Mouse (Mus musculus): ENCODE measurements around the gene Anxa3.

The Anxa3 gene

DNA sequence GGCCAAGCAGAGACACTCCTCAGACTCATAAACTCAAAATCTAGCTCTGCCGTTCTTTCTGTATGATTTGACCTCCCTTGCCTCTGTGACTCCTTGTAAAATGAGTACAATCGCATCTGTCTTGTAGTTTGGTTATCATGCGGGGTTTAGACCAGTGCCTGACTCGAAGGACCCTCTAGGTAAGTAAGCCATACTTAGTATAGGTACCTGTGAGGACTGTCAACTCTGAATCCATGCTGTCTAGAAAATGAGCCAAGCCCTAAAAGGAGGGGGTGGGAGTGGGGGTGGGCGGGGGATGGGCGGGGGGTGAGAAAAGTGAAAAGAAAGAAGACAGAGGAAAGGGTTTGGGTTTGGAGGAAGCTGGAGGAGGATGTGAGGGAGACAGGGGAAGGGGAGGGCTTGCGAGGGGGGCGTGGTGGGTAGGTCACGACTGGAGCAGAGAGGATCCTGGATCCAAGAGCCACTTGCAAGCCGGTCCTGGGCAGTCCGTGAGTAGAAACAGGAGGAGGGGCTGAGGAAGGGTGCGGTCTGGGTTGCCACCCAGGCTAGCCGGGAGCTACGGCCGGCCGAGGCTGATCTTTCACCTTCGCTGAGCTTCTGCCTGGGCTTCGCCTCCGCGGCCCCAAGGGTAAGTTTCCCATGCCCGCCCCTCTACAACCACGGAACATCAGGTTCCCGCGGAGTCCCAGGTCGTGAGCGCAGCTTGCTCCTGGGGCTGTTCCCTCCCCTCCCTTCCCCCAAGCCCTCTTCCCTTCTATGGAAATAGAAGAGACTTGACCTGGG, at the start of gene Anxa3:
Gene Anxa3, plus strand, starts transcription at position 404 of the 783 bp plus-strand sequence.
- in situ Hi-C loops (cut with MboI; ENCODE audit: low pct_unique_long_range_greater_than_20kb in 1 of 2, low sequenced_read_pairs in 2 of 2, unreplicated experiment in 1 of 2): no loop called here

- in situ Hi-C loops (cut with MboI; ENCODE audit: low pct_unique_long_range_greater_than_20kb in 1 of 2, low sequenced_read_pairs in 2 of 2, unreplicated experiment in 1 of 2): no loop called here
Measured at GRCm38 (mm10) chr5:96747195-96747984, 45.7 kb upstream of the Anxa3 start.

DNA sequence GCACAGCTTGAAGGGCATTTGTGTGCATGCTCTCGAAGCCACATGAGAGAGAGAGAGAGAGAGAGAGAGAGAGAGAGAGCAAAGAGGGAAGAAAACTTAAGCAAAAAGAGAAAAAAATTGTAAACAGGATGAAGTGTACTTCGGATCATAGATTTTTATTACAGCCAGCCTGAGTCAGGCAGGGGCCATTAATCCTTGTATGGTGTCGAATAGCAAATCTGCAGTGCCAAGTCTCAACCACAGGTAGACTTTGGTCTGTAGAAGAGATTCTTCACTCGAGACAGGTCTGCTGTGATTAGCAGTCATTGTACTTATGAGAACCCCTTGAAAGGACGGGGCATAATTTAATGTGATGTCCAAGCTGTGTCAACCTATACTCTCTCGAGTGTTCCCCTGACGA, 35.5 kb upstream of the Anxa3 start:
- in situ Hi-C loops (cut with MboI; ENCODE audit: low pct_unique_long_range_greater_than_20kb in 1 of 2, low sequenced_read_pairs in 2 of 2, unreplicated experiment in 1 of 2): no loop called here

DNA sequence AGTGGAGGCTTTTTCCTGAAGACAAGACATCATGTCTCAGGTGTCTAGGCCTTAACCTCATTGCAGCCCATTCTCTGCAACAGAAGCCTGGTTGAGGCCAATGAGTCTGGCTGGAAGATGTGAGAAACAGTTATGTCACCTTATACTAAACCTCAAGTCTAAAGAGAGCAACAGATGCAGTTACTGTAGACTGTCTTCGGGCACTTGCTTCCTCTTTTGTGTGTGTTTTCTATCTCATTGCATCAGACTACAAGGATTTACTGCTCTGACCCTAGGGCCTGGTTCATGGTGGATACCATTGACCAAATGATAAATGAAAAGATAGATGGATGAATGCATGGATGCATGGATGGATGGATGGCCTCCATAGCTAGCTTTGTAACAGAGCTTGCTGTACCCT, 31.1 kb upstream of the Anxa3 start:
- in situ Hi-C loops (cut with MboI; ENCODE audit: low pct_unique_long_range_greater_than_20kb in 1 of 2, low sequenced_read_pairs in 2 of 2, unreplicated experiment in 1 of 2): no loop called here

DNA sequence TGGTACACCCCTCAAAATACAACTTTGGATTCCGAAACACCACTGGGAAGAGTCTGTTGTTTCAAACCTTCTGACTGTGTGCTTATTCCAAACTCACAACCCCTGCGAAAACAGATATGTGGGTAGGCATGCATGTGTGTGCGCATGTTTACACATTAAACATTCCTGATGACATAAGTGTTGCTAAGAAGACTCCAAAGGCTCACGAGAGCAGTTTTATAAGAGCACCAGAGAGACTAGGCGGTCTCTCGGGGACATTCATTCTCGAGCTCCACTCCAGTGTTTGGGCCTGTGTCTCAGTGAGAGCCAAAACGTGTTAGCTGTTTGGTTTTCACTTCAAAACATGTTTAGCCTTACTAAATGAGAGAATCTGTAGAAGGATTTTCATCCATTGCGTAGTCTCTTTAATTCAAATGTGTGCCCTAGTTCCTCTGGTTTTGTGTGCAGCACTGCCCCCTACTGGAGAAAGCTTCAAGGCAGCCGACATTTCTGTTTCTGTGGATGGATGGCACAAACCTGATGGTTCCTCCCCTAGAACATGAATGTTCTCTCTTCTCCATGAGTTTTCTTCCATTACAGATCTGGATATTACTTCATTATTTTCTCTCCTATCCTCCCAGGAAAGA, 24.2 kb upstream of the Anxa3 start:
- in situ Hi-C loops (cut with MboI; ENCODE audit: low pct_unique_long_range_greater_than_20kb in 1 of 2, low sequenced_read_pairs in 2 of 2, unreplicated experiment in 1 of 2): no loop called here

- in situ Hi-C loops (cut with MboI; ENCODE audit: low pct_unique_long_range_greater_than_20kb in 1 of 2, low sequenced_read_pairs in 2 of 2, unreplicated experiment in 1 of 2): no loop called here
Measured at GRCm38 (mm10) chr5:96783506-96784288, 9.4 kb upstream of the Anxa3 start.

- in situ Hi-C loops (cut with MboI; ENCODE audit: low pct_unique_long_range_greater_than_20kb in 1 of 2, low sequenced_read_pairs in 2 of 2, unreplicated experiment in 1 of 2): no loop called here
Measured at GRCm38 (mm10) chr5:96785096-96785495, 8.0 kb upstream of the Anxa3 start.

DNA sequence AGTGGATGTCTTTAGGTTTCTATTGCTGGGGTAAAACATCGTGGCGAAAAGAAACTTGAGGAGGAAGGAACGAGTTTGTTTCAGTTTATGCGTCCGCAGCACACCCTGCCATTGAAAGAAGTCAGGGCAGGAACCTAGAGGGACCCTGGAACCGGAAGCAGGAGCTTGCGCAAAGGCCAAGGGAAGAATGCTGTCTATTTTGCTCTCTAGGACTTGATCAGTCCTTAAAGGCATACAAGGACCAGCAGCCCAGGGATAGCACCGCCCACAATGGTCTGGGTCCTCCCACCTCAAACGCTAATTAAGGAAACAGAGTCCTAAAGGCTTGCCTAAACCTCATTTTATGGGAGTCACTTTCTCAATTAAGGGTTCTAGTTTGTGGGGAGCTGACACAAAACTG, 717 bp upstream of the Anxa3 start:
- in situ Hi-C loops (cut with MboI; ENCODE audit: low pct_unique_long_range_greater_than_20kb in 1 of 2, low sequenced_read_pairs in 2 of 2, unreplicated experiment in 1 of 2): no loop called here

- in situ Hi-C loops (cut with MboI; ENCODE audit: low pct_unique_long_range_greater_than_20kb in 1 of 2, low sequenced_read_pairs in 2 of 2, unreplicated experiment in 1 of 2): no loop called here
Measured at GRCm38 (mm10) chr5:96793953-96794635, 955 bp downstream of the Anxa3 start.

- in situ Hi-C loops (cut with MboI; ENCODE audit: low pct_unique_long_range_greater_than_20kb in 1 of 2, low sequenced_read_pairs in 2 of 2, unreplicated experiment in 1 of 2): no loop called here
Measured at GRCm38 (mm10) chr5:96795752-96796151, 2.6 kb downstream of the Anxa3 start.

DNA sequence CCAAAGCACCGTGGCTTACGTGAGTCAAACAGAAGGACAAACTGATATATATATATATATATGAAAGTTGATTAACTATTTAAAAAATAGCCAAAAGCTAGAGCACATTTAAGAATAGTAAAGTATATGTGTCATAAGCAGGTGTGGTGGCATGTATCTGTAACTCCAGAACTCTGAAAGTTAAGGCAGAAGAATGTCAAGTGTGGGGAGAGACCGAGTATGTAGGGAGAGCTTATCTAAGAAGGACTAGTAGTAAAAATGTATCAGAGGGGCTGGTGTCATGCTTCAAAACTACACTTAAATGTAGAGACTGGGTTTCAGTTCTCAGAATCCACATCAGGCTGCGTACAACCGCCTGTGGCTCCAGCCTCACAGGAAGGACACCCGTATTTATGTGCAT, 4.3 kb downstream of the Anxa3 start:
- in situ Hi-C loops (cut with MboI; ENCODE audit: low pct_unique_long_range_greater_than_20kb in 1 of 2, low sequenced_read_pairs in 2 of 2, unreplicated experiment in 1 of 2): no loop called here

- in situ Hi-C loops (cut with MboI; ENCODE audit: low pct_unique_long_range_greater_than_20kb in 1 of 2, low sequenced_read_pairs in 2 of 2, unreplicated experiment in 1 of 2): no loop called here
Measured at GRCm38 (mm10) chr5:96799165-96799564, 6.0 kb downstream of the Anxa3 start.

GRCm38 (mm10) chr5:96799969-96800368, 6.8 kb downstream of the Anxa3 start:
- in situ Hi-C loops (cut with MboI; ENCODE audit: low pct_unique_long_range_greater_than_20kb in 1 of 2, low sequenced_read_pairs in 2 of 2, unreplicated experiment in 1 of 2): no loop called here

DNA sequence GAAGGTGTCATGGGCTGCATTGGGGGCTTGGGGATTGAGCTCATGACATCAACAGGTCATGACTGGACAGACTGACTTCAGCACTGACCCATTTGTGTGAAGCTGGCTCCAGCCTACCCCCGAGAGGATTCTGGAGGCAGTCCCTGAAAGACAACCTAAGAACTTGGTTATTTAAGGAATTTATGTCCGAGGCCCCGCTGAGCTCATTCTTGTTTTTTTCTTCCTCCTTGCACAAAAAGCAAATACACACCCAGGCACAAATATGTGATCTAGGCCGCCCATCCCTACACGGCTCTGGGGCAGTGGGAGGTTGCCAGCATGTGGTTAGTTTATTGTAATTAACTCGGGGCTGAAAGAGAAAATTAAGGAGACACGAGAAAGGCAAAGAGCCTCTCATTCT, 9.0 kb downstream of the Anxa3 start:
- in situ Hi-C loops (cut with MboI; ENCODE audit: low pct_unique_long_range_greater_than_20kb in 1 of 2, low sequenced_read_pairs in 2 of 2, unreplicated experiment in 1 of 2): no loop called here

DNA sequence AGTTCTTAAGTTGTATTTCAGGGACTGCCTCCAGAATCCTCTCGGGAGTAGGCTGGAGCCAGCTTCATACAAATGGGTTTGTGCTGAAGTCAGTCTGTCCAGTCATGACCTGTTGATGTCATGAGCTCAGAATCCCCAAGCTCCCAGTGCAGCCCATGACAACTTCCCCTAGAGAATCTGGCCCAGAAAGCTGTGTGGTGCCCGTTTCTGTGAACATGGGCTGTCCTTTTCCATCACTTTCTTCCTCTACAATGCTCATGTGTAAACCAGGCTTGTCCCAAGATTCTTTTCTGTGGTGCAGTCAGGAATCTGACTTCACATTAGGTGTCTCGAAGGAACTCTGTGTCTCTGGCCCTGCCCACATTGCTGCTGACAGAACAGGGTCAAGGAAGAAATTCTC, 10.0 kb downstream of the Anxa3 start:
- in situ Hi-C loops (cut with MboI; ENCODE audit: low pct_unique_long_range_greater_than_20kb in 1 of 2, low sequenced_read_pairs in 2 of 2, unreplicated experiment in 1 of 2): no loop called here

DNA sequence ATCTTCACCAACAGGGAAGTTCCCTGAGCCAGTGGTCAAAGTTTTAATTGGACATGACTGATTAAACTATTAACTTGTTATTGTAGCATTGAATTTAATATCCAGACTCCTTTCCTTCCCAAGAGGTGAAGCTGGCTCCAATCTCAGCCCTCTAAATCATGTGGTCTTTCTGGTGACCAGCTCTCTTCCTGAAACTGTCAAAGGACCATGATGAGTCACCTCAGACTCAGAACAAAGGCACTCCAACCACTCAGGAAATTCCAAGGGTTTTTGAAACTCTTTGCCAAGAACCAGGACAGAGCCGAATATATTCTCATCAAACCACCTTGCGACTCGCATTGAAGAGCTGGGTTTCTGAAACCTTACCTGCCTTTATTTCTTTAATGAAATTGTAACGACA, 11.2 kb downstream of the Anxa3 start:
- in situ Hi-C loops (cut with MboI; ENCODE audit: low pct_unique_long_range_greater_than_20kb in 1 of 2, low sequenced_read_pairs in 2 of 2, unreplicated experiment in 1 of 2): no loop called here

DNA sequence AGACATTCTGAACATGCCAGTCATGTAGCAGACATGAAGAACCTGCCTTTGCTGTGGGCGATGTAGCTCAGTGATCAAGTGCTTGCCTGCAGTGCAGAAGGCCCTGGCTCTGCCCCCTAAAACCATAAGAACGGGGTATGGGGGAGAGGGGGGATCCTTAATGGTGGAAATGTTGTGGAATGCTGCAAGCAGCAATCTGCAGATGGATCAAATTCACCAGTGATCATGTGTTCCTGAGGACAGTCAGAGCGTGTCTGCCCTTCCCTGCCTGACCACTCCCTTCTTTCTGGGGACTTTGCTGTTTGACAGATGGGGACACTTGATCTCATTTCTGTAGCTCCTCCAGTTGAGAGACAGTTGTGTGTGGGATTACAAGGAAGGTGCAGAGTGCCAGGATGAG, 11.7 kb downstream of the Anxa3 start:
- in situ Hi-C loops (cut with MboI; ENCODE audit: low pct_unique_long_range_greater_than_20kb in 1 of 2, low sequenced_read_pairs in 2 of 2, unreplicated experiment in 1 of 2): no loop called here

DNA sequence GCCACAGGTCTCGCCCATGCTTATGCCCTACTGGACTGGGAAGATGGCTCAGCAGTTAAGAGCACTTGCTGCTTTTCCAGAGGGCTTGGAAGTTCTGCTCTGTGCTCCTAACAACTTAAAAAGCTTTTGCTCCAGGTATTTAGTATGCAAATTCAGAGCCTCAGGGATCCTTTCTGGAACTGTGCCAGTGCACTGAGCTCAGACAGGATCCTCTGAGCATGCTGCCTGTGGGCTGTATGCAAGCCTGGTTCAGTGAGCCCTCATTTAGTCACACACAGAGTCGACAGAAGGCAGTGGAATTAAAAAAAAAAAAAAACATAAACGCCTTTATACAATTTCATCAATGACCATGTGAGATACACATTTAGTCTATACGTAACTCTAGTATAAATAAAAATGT, 17.5 kb downstream of the Anxa3 start:
- in situ Hi-C loops (cut with MboI; ENCODE audit: low pct_unique_long_range_greater_than_20kb in 1 of 2, low sequenced_read_pairs in 2 of 2, unreplicated experiment in 1 of 2): no loop called here

All from mouse embryonic stem cell (cell line).